Mouse (Mus musculus) forebrain, embryonic 15.5 days (tissue): ENCODE measurements around the gene Hoxa11. TPM values are rescaled to one million over a fixed set of nuclear protein-coding genes. Genes with fewer than 3 reads are reported as not detected.

Experiments
- ATAC-seq: fragments of 200-750 bp; cut with Nextera tagmentation; replicated peaks from 2 replicates; pipeline ENCODE4 v1.8.0; 2017; ENCODE audit warnings: mild to moderate bottlenecking, moderate TSS enrichment, moderate library complexity
- H3K27ac ChIP-seq: fragments of 300-500 bp; sonication (generic); replicated peaks from 2 replicates; pipeline ENCODE4 v1.5.1; 2015; ENCODE audit warnings: mild to moderate bottlenecking, inconsistent platforms
- H3K27me3 ChIP-seq: fragments of 300-500 bp; sonication (generic); 2 replicates; pipeline ENCODE4 v1.6.1; 2015; ENCODE audit warnings: inconsistent platforms
- H3K36me3 ChIP-seq: fragments of 300-500 bp; sonication (generic); 2 replicates; pipeline ENCODE4 v1.6.1; 2015; ENCODE audit warnings: mild to moderate bottlenecking, inconsistent platforms
- H3K4me1 ChIP-seq: fragments of 300-500 bp; sonication (generic); 2 replicates; pipeline ENCODE4 v1.6.1; 2015; ENCODE audit warnings: inconsistent platforms
- H3K4me2 ChIP-seq: fragments of 300-500 bp; sonication (generic); replicated peaks from 2 replicates; pipeline ENCODE4 v1.6.1; 2015; ENCODE audit warnings: mild to moderate bottlenecking, inconsistent platforms
- H3K4me3 ChIP-seq: fragments of 300-500 bp; sonication (generic); 2 replicates; pipeline ENCODE4 v1.5.1; 2015; ENCODE audit warnings: mild to moderate bottlenecking, inconsistent platforms
- H3K9ac ChIP-seq: fragments of 300-500 bp; sonication (generic); replicated peaks from 2 replicates; pipeline ENCODE4 v1.6.1; 2015; ENCODE audit warnings: mild to moderate bottlenecking, inconsistent platforms
- H3K9me3 ChIP-seq: fragments of 300-500 bp; sonication (generic); 2 replicates; pipeline ENCODE4 v1.6.1; 2016; ENCODE audit warnings: inconsistent platforms
- WGBS: fragments of 180-500 bp; shearing (Covaris S2); methylation state at CpG from one replicate; pipeline ENCODE4 v1.1.7; 2015; ENCODE audit warnings: mixed read lengths; 5-methylcytosine and 5-hydroxymethylcytosine counted together
- polyA plus RNA-seq: library from polyadenylated mRNA; unstranded; fragments of >200 nt; fragmentation: Nextera tagmentation; extraction: Ambion mirVana; gene quantifications from 2 replicates; pipeline ENCODE4 v1.2.1, GENCODE M21; 2015

Gene Hoxa11
- polyA plus RNA-seq, 1 experiment from 2014 or later = not detected

- no peaks in the 10 kb centered on the region for H3K36me3 ChIP-seq
- H3K9ac ChIP-seq = no peak overlapping the region
- no peak for ATAC-seq
- no peak overlapping the region for H3K27ac ChIP-seq
- no peaks in the 10 kb centered on the region for H3K4me1 ChIP-seq
- H3K4me3 ChIP-seq = no peak overlapping the region
- H3K9me3 ChIP-seq = no peaks in the 10 kb centered on the region
- no peak overlapping the region for H3K4me2 ChIP-seq
- peaks cover 98% of the 10 kb centered on the region for H3K27me3 ChIP-seq
- 2% methylated on average over 22 of the region's 22 CpGs for WGBS
These were observed 27.4 kb upstream of the Hoxa11 start for GRCm38 (mm10) chr6:52272766-52273655.

GRCm38 (mm10) chr6:52270494-52271480 is 25.2 kb upstream of the Hoxa11 start:
- no peak overlapping the region for H3K4me3 ChIP-seq
- H3K9ac ChIP-seq = no peak overlapping the region
- no peaks in the 10 kb centered on the region for H3K36me3 ChIP-seq
- H3K4me2 ChIP-seq = no peak overlapping the region
- 6% methylated on average over 23 of the region's 23 CpGs for WGBS
- H3K27ac ChIP-seq = no peak overlapping the region
- peaks cover 96% of the 10 kb centered on the region for H3K27me3 ChIP-seq
- H3K9me3 ChIP-seq = no peaks in the 10 kb centered on the region
- no peaks in the 10 kb centered on the region for H3K4me1 ChIP-seq
- ATAC-seq = no peak

GRCm38 (mm10) chr6:52268756-52269155 is 23.1 kb upstream of the Hoxa11 start:
- no peak overlapping the region for H3K9ac ChIP-seq
- no peak overlapping the region for H3K4me3 ChIP-seq
- H3K9me3 ChIP-seq = no peaks in the 10 kb centered on the region
- H3K27ac ChIP-seq = no peak overlapping the region
- no peaks in the 10 kb centered on the region for H3K36me3 ChIP-seq
- no peaks in the 10 kb centered on the region for H3K4me1 ChIP-seq
- H3K27me3 ChIP-seq = peaks cover 96% of the 10 kb centered on the region
- ATAC-seq = no peak
- no peak overlapping the region for H3K4me2 ChIP-seq
- WGBS = 5% methylated on average over 3 of the region's 3 CpGs

- Histone ChIP-seq H3K9ac (no peak overlapping the region), H3K36me3 (no peaks in the 10 kb centered on the region), H3K9me3 (no peaks in the 10 kb centered on the region), H3K27ac (no peak overlapping the region), H3K4me1 (no peaks in the 10 kb centered on the region), H3K4me2 (no peak overlapping the region), H3K4me3 (no peak overlapping the region), H3K27me3 (peaks cover 96% of the 10 kb centered on the region)
- WGBS = under 1% methylated on average over 7 of the region's 7 CpGs
- no peak for ATAC-seq
These were observed 22.7 kb upstream of the Hoxa11 start for GRCm38 (mm10) chr6:52268341-52268740.

- WGBS = 7% methylated on average over 3 of the region's 3 CpGs
- no peaks in the 10 kb centered on the region for H3K9me3 ChIP-seq
- H3K36me3 ChIP-seq = no peaks in the 10 kb centered on the region
- ATAC-seq = no peak
- no peak overlapping the region for H3K27ac ChIP-seq
- no peak overlapping the region for H3K9ac ChIP-seq
- no peak overlapping the region for H3K4me3 ChIP-seq
- H3K4me2 ChIP-seq = no peak overlapping the region
- H3K27me3 ChIP-seq = peaks cover 95% of the 10 kb centered on the region
- no peaks in the 10 kb centered on the region for H3K4me1 ChIP-seq
These were observed 22.1 kb upstream of the Hoxa11 start for GRCm38 (mm10) chr6:52267691-52268090.

GRCm38 (mm10) chr6:52267221-52267620 is 21.6 kb upstream of the Hoxa11 start:
- no peak overlapping the region for H3K9ac ChIP-seq
- no peak overlapping the region for H3K4me2 ChIP-seq
- peaks cover 95% of the 10 kb centered on the region for H3K27me3 ChIP-seq
- no peak for ATAC-seq
- H3K4me3 ChIP-seq = no peak overlapping the region
- no peaks in the 10 kb centered on the region for H3K36me3 ChIP-seq
- H3K4me1 ChIP-seq = no peaks in the 10 kb centered on the region
- H3K27ac ChIP-seq = no peak overlapping the region
- 13% methylated on average over 5 of the region's 5 CpGs for WGBS
- no peaks in the 10 kb centered on the region for H3K9me3 ChIP-seq

GRCm38 (mm10) chr6:52266666-52266985 is 21.0 kb upstream of the Hoxa11 start:
- 2% methylated on average over 9 of the region's 9 CpGs for WGBS
- no peak overlapping the region for H3K27ac ChIP-seq
- H3K4me3 ChIP-seq = no peak overlapping the region
- ATAC-seq = no peak
- no peak overlapping the region for H3K9ac ChIP-seq
- H3K9me3 ChIP-seq = no peaks in the 10 kb centered on the region
- no peak overlapping the region for H3K4me2 ChIP-seq
- H3K27me3 ChIP-seq = peaks cover 97% of the 10 kb centered on the region
- H3K36me3 ChIP-seq = no peaks in the 10 kb centered on the region
- H3K4me1 ChIP-seq = no peaks in the 10 kb centered on the region

- no peak overlapping the region for H3K4me3 ChIP-seq
- H3K9ac ChIP-seq = no peak overlapping the region
- peaks cover 96% of the 10 kb centered on the region for H3K27me3 ChIP-seq
- H3K4me1 ChIP-seq = no peaks in the 10 kb centered on the region
- WGBS = 1% methylated on average over 19 of the region's 19 CpGs
- ATAC-seq = no peak
- no peaks in the 10 kb centered on the region for H3K36me3 ChIP-seq
- no peak overlapping the region for H3K27ac ChIP-seq
- no peak overlapping the region for H3K4me2 ChIP-seq
- no peaks in the 10 kb centered on the region for H3K9me3 ChIP-seq
These were observed 20.5 kb upstream of the Hoxa11 start for GRCm38 (mm10) chr6:52265913-52266665.

GRCm38 (mm10) chr6:52265306-52265912 is 19.8 kb upstream of the Hoxa11 start:
- WGBS = 1% methylated on average over 18 of the region's 18 CpGs
- Histone ChIP-seq H3K4me2 (no peak overlapping the region), H3K9ac (no peak overlapping the region)

GRCm38 (mm10) chr6:52264106-52264790 is 18.6 kb upstream of the Hoxa11 start:
- Histone ChIP-seq H3K4me3 (no peak overlapping the region), H3K9ac (no peak overlapping the region), H3K36me3 (no peaks in the 10 kb centered on the region), H3K27ac (no peak overlapping the region), H3K4me2 (no peak overlapping the region), H3K27me3 (peaks cover 92% of the 10 kb centered on the region), H3K4me1 (peaks cover 11% of the 10 kb centered on the region), H3K9me3 (no peaks in the 10 kb centered on the region)
- 3% methylated on average over 5 of the region's 5 CpGs for WGBS
- ATAC-seq = no peak

More at GRCm38 (mm10) chr6:52265306-52265912, 19.8 kb upstream of the Hoxa11 start:
- Histone ChIP-seq H3K27ac (no peak overlapping the region), H3K9me3 (no peaks in the 10 kb centered on the region), H3K4me3 (no peak overlapping the region), H3K36me3 (no peaks in the 10 kb centered on the region), H3K4me1 (peaks cover 6% of the 10 kb centered on the region), H3K27me3 (peaks cover 95% of the 10 kb centered on the region)
- ATAC-seq = no peak

GRCm38 (mm10) chr6:52263321-52263585 is 17.6 kb upstream of the Hoxa11 start:
- Histone ChIP-seq H3K4me2 (no peak overlapping the region), H3K9ac (no peak overlapping the region), H3K36me3 (no peaks in the 10 kb centered on the region), H3K27me3 (peaks cover 92% of the 10 kb centered on the region), H3K9me3 (no peaks in the 10 kb centered on the region), H3K4me3 (no peak overlapping the region), H3K27ac (no peak overlapping the region), H3K4me1 (peaks cover 11% of the 10 kb centered on the region)
- ATAC-seq = no peak
- WGBS = 1% methylated on average over 6 of the region's 6 CpGs
